Mouse (Mus musculus) CH12.LX (cell line): Measurements from ENCODE around the gene March1. TPM values are rescaled to one million over a fixed set of nuclear protein-coding genes. Genes with fewer than 3 reads are reported as not detected.
A peak's percentile ranks its signal among the peaks of the same experiment; 100 is the strongest.

Source experiments
- DNase-seq: peaks from one replicate; pipeline ENCODE4 v3.0.0-alpha.2; 2013; ENCODE audit errors: extremely low read depth
- H3K27ac ChIP-seq: 2 replicates; pipeline ENCODE4 v1.5.1; 2012; ENCODE audit warnings: low read depth, mild to moderate bottlenecking, control low read depth, moderate library complexity; ENCODE audit not compliant: insufficient read depth
- H3K27me3 ChIP-seq: replicated peaks from 2 replicates; pipeline ENCODE3; 2012; ENCODE audit warnings: inconsistent platforms
- H3K36me3 ChIP-seq, 2 experiments: replicated peaks in 1 of 2; 2 replicates each; pipeline versions ENCODE3 to v1.6.1; 2012; ENCODE audit warnings: inconsistent platforms in 1 of 2, low read length in 1 of 2, mild to moderate bottlenecking in 1 of 2, mixed read lengths in 1 of 2, moderate library complexity in 1 of 2; ENCODE audit not compliant: control insufficient read depth in 1 of 2, insufficient read depth in 1 of 2
- H3K4me1 ChIP-seq, 2 experiments: 2 replicates each; pipeline ENCODE4 v1.6.1; 2012; ENCODE audit warnings: inconsistent platforms in 1 of 2, moderate library complexity in 1 of 2; ENCODE audit not compliant: insufficient read depth in 2 of 2, control insufficient read depth in 1 of 2
- H3K4me2 ChIP-seq: 2 replicates; pipeline ENCODE4 v1.6.1; 2012; ENCODE audit warnings: low read depth, mild to moderate bottlenecking, control low read depth; ENCODE audit not compliant: poor library complexity, insufficient read depth, severe bottlenecking
- H3K4me3 ChIP-seq, 3 experiments: fragments of 150-350 bp in 1 of 3; sonication (generic) in 1 of 3; replicated peaks in 1 of 3; 2 replicates each; pipeline versions ENCODE3 to v1.5.1; 2011 to 2012; ENCODE audit warnings: low read depth in 2 of 3, low read length in 2 of 3, mild to moderate bottlenecking in 2 of 3, moderate library complexity in 2 of 3, control low read depth in 1 of 3, improper control_type of control experiment in 1 of 3, inconsistent platforms in 1 of 3, mixed read lengths in 1 of 3; ENCODE audit not compliant: poor library complexity in 1 of 3
- H3K79me2 ChIP-seq: replicated peaks from 2 replicates; pipeline ENCODE4 v1.6.1; 2012; ENCODE audit warnings: mild to moderate bottlenecking, moderate library complexity; ENCODE audit not compliant: control insufficient read depth, poor library complexity, insufficient read depth, severe bottlenecking; ENCODE audit errors: extremely low read depth
- H3K9ac ChIP-seq: 2 replicates; pipeline ENCODE4 v1.6.1; 2012; ENCODE audit warnings: low read depth, mild to moderate bottlenecking, control low read depth, moderate library complexity; ENCODE audit not compliant: insufficient read depth
- H3K9me3 ChIP-seq: replicated peaks from 2 replicates; pipeline ENCODE3; 2012; ENCODE audit warnings: low read length, inconsistent platforms, mixed read lengths
- CHD1 ChIP-seq: IDR thresholded peaks from 2 replicates; pipeline ENCODE4 v1.6.1; 2012; ENCODE audit warnings: low read depth, low read length, improper control_type of control experiment, inconsistent platforms
- CHD2 ChIP-seq: IDR thresholded peaks from 2 replicates; pipeline ENCODE4 v1.6.1; 2011; ENCODE audit warnings: low read length, improper control_type of control experiment
- CTCF ChIP-seq, 2 experiments: IDR thresholded peaks in 1 of 2; conservative IDR thresholded peaks in 1 of 2; 2 replicates each; pipeline ENCODE4 v1.5.1; 2011 to 2012; ENCODE audit warnings: low read depth in 2 of 2, low read length in 2 of 2, improper control_type of control experiment in 1 of 2, inconsistent platforms in 1 of 2, mild to moderate bottlenecking in 1 of 2, moderate library complexity in 1 of 2
- ELF1 ChIP-seq: IDR thresholded peaks from 2 replicates; pipeline ENCODE4 v1.6.1; 2014; ENCODE audit warnings: low read depth, mild to moderate bottlenecking, inconsistent platforms, low read length, improper control_type of control experiment
- IRF4 ChIP-seq: IDR thresholded peaks from 2 replicates; pipeline ENCODE4 v1.6.1; 2014; ENCODE audit warnings: low read depth, mild to moderate bottlenecking, inconsistent platforms, low read length, improper control_type of control experiment
- JUN ChIP-seq: IDR thresholded peaks from 2 replicates; pipeline ENCODE4 v1.6.1; 2011; ENCODE audit warnings: low read depth, mild to moderate bottlenecking, low read length, improper control_type of control experiment, moderate library complexity; ENCODE audit not compliant: insufficient read depth
- JUND ChIP-seq: conservative IDR thresholded peaks from 2 replicates; pipeline ENCODE4 v1.6.1; 2011; ENCODE audit warnings: low read depth, low read length, improper control_type of control experiment
- MEF2A ChIP-seq: IDR thresholded peaks from 2 replicates; pipeline ENCODE4 v1.6.1; 2014; ENCODE audit warnings: low read depth, mild to moderate bottlenecking, inconsistent platforms, low read length, improper control_type of control experiment, borderline replicate concordance
- MXI1 ChIP-seq: IDR thresholded peaks from 2 replicates; pipeline ENCODE4 v1.6.1; 2011; ENCODE audit warnings: mild to moderate bottlenecking, low read depth, low read length, improper control_type of control experiment
- NRF1 ChIP-seq: IDR thresholded peaks from 2 replicates; pipeline ENCODE4 v1.6.1; 2014; ENCODE audit warnings: low read depth, mild to moderate bottlenecking, inconsistent platforms, low read length, improper control_type of control experiment, moderate library complexity
- RAD21 ChIP-seq: IDR thresholded peaks from 2 replicates; pipeline ENCODE4 v1.6.1; 2011; ENCODE audit warnings: low read depth, mild to moderate bottlenecking, low read length, improper control_type of control experiment, moderate library complexity
- SMC3 ChIP-seq: IDR thresholded peaks from 2 replicates; pipeline ENCODE4 v1.6.1; 2011; ENCODE audit warnings: low read depth, low read length, improper control_type of control experiment
- TBP ChIP-seq: conservative IDR thresholded peaks from 2 replicates; pipeline ENCODE4 v1.6.1; 2011; ENCODE audit warnings: low read depth, low read length, improper control_type of control experiment
- USF2 ChIP-seq: conservative IDR thresholded peaks from 2 replicates; pipeline ENCODE4 v1.6.1; 2011; ENCODE audit warnings: low read depth, low read length, improper control_type of control experiment
- ZC3H11A ChIP-seq: IDR thresholded peaks from 2 replicates; pipeline ENCODE4 v1.6.1; 2012; ENCODE audit warnings: low read depth, mild to moderate bottlenecking, inconsistent platforms, low read length, improper control_type of control experiment
- ZMIZ1 ChIP-seq: IDR thresholded peaks from 2 replicates; pipeline ENCODE4 v1.6.1; 2012; ENCODE audit warnings: low read depth, mild to moderate bottlenecking, inconsistent platforms, low read length, improper control_type of control experiment
- dilution Hi-C: fragments of 300-500 bp; cut with MboI; formaldehyde crosslinking; loops from 2 replicates; pipeline ENCODE4 v1.14.3; 2020; ENCODE audit warnings: low sequenced_read_pairs; ENCODE audit not compliant: extremely low pct_unique_long_range_greater_than_20kb, extremely low pct_ligation_motif_present
- in situ Hi-C: fragments of 300-500 bp; cut with MboI; formaldehyde crosslinking; loops from 3 replicates; pipeline ENCODE4 v1.14.3; 2019; ENCODE audit warnings: low sequenced_read_pairs, low pct_ligation_motif_present, low pct_unique_long_range_greater_than_20kb, mixed read lengths
- polyA plus RNA-seq: library from polyadenylated mRNA; unstranded; fragments of >175 nt; gene quantifications from 2 replicates; pipeline ENCODE4 v1.2.1, GENCODE M21; 2012; ENCODE audit warnings: low read depth; ENCODE audit not compliant: insufficient read length
- total RNA-seq, 2 experiments: library from RNA; depleted of rRNA; stranded (reverse); fragments of 300-350 nt in 1 of 2; fragments of >200 nt in 1 of 2; gene quantifications; 2 replicates each; pipeline ENCODE4 v1.2.3; 2012 to 2014

Gene March1
- total and polyA plus RNA-seq, 3 experiments, result 0.16 to 0.21 TPM; not detected in 1

GRCm38 (mm10) chr8:66270116-66270515 lies 652.4 kb downstream of the March1 start:
- DNase-seq, result no peak
- H3K36me3 ChIP-seq, result no peaks in the 10 kb centered on the region
- in situ Hi-C loops (no loop called here), dilution Hi-C loops (no loop called here)
- H3K4me1 ChIP-seq, result no peaks in the 10 kb centered on the region
- H3K79me2 ChIP-seq, result no peaks in the 10 kb centered on the region
- peak; percentile 6 for TF ChIP-seq RAD21
- TF ChIP-seq MEF2A, result no peak
- H3K27me3 ChIP-seq, result no peaks in the 10 kb centered on the region
- no peak overlapping the region for H3K4me2 ChIP-seq
- H3K4me3 ChIP-seq, result no peak overlapping the region
- H3K9ac ChIP-seq, result no peak overlapping the region
- no peak overlapping the region for H3K27ac ChIP-seq
- no peaks in the 10 kb centered on the region for H3K9me3 ChIP-seq

GRCm38 (mm10) chr8:66317824-66318223 lies 700.1 kb downstream of the March1 start:
- H3K27me3 ChIP-seq, result no peaks in the 10 kb centered on the region
- no peaks in the 10 kb centered on the region for H3K79me2 ChIP-seq
- no peak overlapping the region for H3K9ac ChIP-seq
- in situ Hi-C loops, result no loop called here
- dilution Hi-C loops, result no loop called here
- TF ChIP-seq JUN, result no peak
- TF ChIP-seq ZMIZ1, result no peak
- TF ChIP-seq TBP, result no peak
- H3K4me1 ChIP-seq, result no peaks in the 10 kb centered on the region
- H3K36me3 ChIP-seq, result no peaks in the 10 kb centered on the region
- H3K4me3 ChIP-seq, result no peak overlapping the region
- H3K4me2 ChIP-seq, result no peak overlapping the region
- DNase-seq, result no peak
- H3K9me3 ChIP-seq, result no peaks in the 10 kb centered on the region
- H3K27ac ChIP-seq, result no peak overlapping the region

DNA sequence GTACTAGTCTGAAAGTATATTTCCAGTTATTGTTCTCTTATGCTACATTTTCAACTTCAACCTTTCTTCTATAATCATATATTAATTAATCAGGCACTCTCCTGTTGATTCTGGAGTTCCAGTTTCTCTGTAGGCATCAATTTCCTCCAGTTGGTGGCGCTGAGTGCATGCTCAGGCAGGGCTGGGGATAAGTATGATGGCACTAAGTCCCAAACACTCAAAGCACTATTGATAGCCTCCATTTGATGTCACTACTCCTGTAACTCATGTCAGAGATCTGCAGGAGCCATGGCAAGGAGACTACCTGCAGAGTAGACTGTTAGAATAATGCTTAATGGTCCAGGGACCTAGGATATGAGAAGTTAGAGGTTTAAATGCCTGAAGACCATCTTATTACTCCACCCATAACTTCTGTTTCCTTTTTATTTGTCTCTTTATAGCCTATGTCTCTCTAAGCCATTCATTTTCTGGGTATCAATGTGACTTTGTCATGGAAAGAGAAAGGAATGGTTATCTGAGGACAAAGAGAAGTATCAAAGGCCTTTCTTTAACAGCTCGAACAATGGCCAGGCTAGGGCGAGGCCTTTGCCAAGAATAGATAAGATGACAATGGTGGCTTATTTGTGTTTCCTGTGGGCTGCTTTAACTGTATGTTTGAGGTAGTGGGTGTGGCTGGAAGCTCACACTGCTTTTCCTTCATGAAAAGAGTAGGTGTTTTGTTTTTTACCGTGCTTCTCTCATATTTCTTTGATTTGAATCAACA lies 705.5 kb downstream of the March1 start:
- DNase-seq, result peak; percentile 69
- peaks cover 0 to 9% of the 10 kb centered on the region in 2 experiments; a peak in 2 of 4 replicates for H3K4me1 ChIP-seq
- no peaks in the 10 kb centered on the region for H3K27me3 ChIP-seq
- H3K36me3 ChIP-seq, result no peaks in the 10 kb centered on the region
- no peaks in the 10 kb centered on the region for H3K79me2 ChIP-seq
- dilution Hi-C loops (no loop called here), in situ Hi-C loops (loop anchor here (5.0 kb wide), 1 partner anchor 114 kb away; no protein-coding TSS in a partner anchor)
- H3K9ac ChIP-seq, result no peak overlapping the region
- TF ChIP-seq MXI1 (no peak), RAD21 (peak; percentile 95), MEF2A (no peak), ZC3H11A (peak; percentile 47; the same call in 1 of the 2 replicates), NRF1 (no peak), CHD1 (no peak), SMC3 (peak; percentile 94), ELF1 (no peak), CHD2 (no peak), CTCF (conservative IDR thresholded peaks at IDR 0.05 in 1 of 2, IDR thresholded peaks at IDR 0.05 in 1 of 2; ENCODE audit: low read depth in 2 of 2, low read length in 2 of 2) (peak in 1 of 2 experiments; percentile 96; a peak in 3 of 4 replicates), USF2 (no peak), JUND (peak; percentile 43; the same call in 1 of the 2 replicates), IRF4 (0 out of 2 replicates have a peak, but pooled peaks have one; percentile 10)
- H3K4me3 ChIP-seq, result no peak overlapping the region
- H3K27ac ChIP-seq, result no peak overlapping the region
- no peaks in the 10 kb centered on the region for H3K9me3 ChIP-seq
- no peak overlapping the region; the same call in 1 of the 2 replicates for H3K4me2 ChIP-seq
